Mouse (Mus musculus) lung, embryonic 14.5 days (tissue): ENCODE results near the gene Tspan11. TPM values are rescaled to one million over a fixed set of nuclear protein-coding genes. Genes with fewer than 3 reads are reported as not detected.

Experiments
- ATAC-seq: fragments of 200-750 bp; cut with Nextera tagmentation; 2 replicates; pipeline ENCODE4 v1.8.0; 2017; ENCODE audit warnings: mild to moderate bottlenecking, moderate TSS enrichment, moderate library complexity; ENCODE audit not compliant: insufficient read depth
- DNase-seq: peaks from one replicate; pipeline ENCODE4 v3.0.0-alpha.2; 2015
- H3K27ac ChIP-seq: fragments of 300-500 bp; sonication (generic); 2 replicates; pipeline ENCODE4 v1.5.1; 2014; ENCODE audit warnings: low read depth, mild to moderate bottlenecking, moderate library complexity
- H3K27me3 ChIP-seq: fragments of 300-500 bp; sonication (generic); 2 replicates; pipeline ENCODE4 v1.6.1; 2014; ENCODE audit warnings: low read length, control low read depth; ENCODE audit not compliant: insufficient read depth
- H3K36me3 ChIP-seq: fragments of 300-500 bp; sonication (generic); 2 replicates; pipeline ENCODE4 v1.6.1; 2014; ENCODE audit warnings: control low read depth; ENCODE audit not compliant: insufficient read depth
- H3K4me1 ChIP-seq: fragments of 300-500 bp; sonication (generic); 2 replicates; pipeline ENCODE4 v1.6.1; 2014; ENCODE audit warnings: antibody characterized with exemption, control low read depth; ENCODE audit not compliant: insufficient read depth
- H3K4me2 ChIP-seq: fragments of 300-500 bp; sonication (generic); 2 replicates; pipeline ENCODE4 v1.6.1; 2014; ENCODE audit warnings: mild to moderate bottlenecking
- H3K4me3 ChIP-seq: fragments of 300-500 bp; sonication (generic); 2 replicates; pipeline ENCODE4 v1.5.1; 2014; ENCODE audit warnings: low read depth, low read length
- H3K9ac ChIP-seq: fragments of 300-500 bp; sonication (generic); 2 replicates; pipeline ENCODE4 v1.6.1; 2014
- H3K9me3 ChIP-seq: fragments of 300-500 bp; sonication (generic); 2 replicates; pipeline ENCODE4 v1.6.1; 2016; ENCODE audit warnings: low read depth, low read length, control low read depth
- CTCF ChIP-seq: IDR thresholded peaks from 2 replicates; pipeline ENCODE4 v1.5.1; 2016; ENCODE audit warnings: antibody characterized with exemption, low read depth
- WGBS: fragments of 180-500 bp; shearing (Covaris S2); extraction: QIAGEN DNeasy Blood & Tissue Kit; methylation state at CpG from one replicate; pipeline ENCODE4 v1.1.7; 2014; 5-methylcytosine and 5-hydroxymethylcytosine counted together
- polyA plus RNA-seq: library from polyadenylated mRNA; unstranded; fragments of >200 nt; fragmentation: Nextera tagmentation; extraction: Ambion mirVana; gene quantifications from 2 replicates; pipeline ENCODE4 v1.2.1, GENCODE M21; 2014

The Tspan11 gene
- polyA plus RNA-seq, 1 experiment from 2014 or later, result 22.5 TPM

DNA sequence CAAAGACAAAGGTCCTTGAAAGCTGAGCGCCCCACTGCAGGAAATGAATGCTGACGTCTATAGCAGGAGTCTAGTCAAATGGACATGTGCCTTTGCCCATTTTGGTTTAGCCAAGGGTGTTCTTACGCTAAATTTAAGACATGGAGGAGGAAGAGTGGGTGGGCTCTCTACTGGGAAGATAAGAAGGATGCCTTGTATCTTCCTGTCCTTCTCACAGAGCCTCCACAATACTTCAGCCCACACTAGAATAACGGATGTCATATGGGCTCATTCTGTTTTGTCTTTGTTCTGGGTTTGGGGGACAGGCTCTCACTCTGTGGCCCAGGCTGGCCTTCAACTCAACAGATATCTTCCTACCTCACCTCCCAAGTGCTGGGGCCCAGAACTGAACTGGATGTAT, 35.8 kb upstream of the Tspan11 start:
- H3K9me3 ChIP-seq, result no peaks in the 10 kb centered on the region
- DNase-seq (no peak), ATAC-seq (no peak)
- 0 out of 2 replicates have a peak, but pooled peaks cover 3% of the 10 kb centered on the region for H3K4me1 ChIP-seq
- H3K4me2 ChIP-seq, result no peak overlapping the region
- no peaks in the 10 kb centered on the region for H3K36me3 ChIP-seq
- H3K9ac ChIP-seq, result no peak overlapping the region
- WGBS, result 82% methylated on average over 4 of the region's 4 CpGs
- TF ChIP-seq CTCF, result no peak
- no peak overlapping the region for H3K27ac ChIP-seq
- H3K4me3 ChIP-seq, result no peak overlapping the region
- H3K27me3 ChIP-seq, result no peaks in the 10 kb centered on the region

GRCm38 (mm10) chr6:127853241-127853640, 34.1 kb upstream of the Tspan11 start:
- Histone ChIP-seq H3K27ac (no peak overlapping the region), H3K4me3 (no peak overlapping the region), H3K27me3 (no peaks in the 10 kb centered on the region), H3K36me3 (no peaks in the 10 kb centered on the region), H3K4me1 (0 out of 2 replicates have a peak, but pooled peaks cover 3% of the 10 kb centered on the region), H3K9ac (no peak overlapping the region), H3K9me3 (no peaks in the 10 kb centered on the region), H3K4me2 (peak overlapping the region; percentile 40)
- WGBS, result 76% methylated on average over 7 of the region's 7 CpGs
- ATAC-seq, result no peak
- no peak for DNase-seq
- TF ChIP-seq CTCF, result no peak

- Histone ChIP-seq H3K36me3 (no peaks in the 10 kb centered on the region), H3K27me3 (no peaks in the 10 kb centered on the region), H3K9me3 (no peaks in the 10 kb centered on the region), H3K4me2 (peak overlapping the region; percentile 40), H3K4me1 (0 out of 2 replicates have a peak, but pooled peaks cover 3% of the 10 kb centered on the region), H3K27ac (no peak overlapping the region), H3K4me3 (no peak overlapping the region), H3K9ac (no peak overlapping the region)
- DNase-seq (peak; percentile 52), ATAC-seq (peak; percentile 70)
- WGBS, result 12% methylated on average over 16 of the region's 16 CpGs
- no peak for TF ChIP-seq CTCF
Observed at GRCm38 (mm10) chr6:127853771-127854687, 33.4 kb upstream of the Tspan11 start.

DNA sequence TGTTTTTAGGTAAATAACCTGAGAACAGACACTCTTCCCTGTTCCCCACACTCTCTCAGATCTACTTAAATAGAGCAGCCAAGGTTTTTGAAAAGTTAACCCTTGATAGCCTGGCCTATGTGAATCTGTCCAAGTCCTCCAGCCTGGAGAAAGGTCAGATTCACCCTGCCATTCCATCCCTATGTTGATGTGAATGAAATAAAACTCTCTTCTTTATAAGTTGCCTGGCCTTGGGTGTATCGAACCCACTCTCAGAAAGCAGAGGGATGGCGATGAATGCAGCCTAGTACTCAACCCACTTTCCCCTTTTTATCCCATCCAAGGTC, 32.7 kb upstream of the Tspan11 start:
- no peak for ATAC-seq

GRCm38 (mm10) chr6:127855711-127856295, 31.6 kb upstream of the Tspan11 start:
- Histone ChIP-seq H3K4me2 (no peak overlapping the region), H3K4me3 (no peak overlapping the region), H3K9ac (no peak overlapping the region), H3K9me3 (no peaks in the 10 kb centered on the region), H3K27me3 (no peaks in the 10 kb centered on the region), H3K4me1 (0 out of 2 replicates have a peak, but pooled peaks cover 3% of the 10 kb centered on the region), H3K27ac (no peak overlapping the region), H3K36me3 (no peaks in the 10 kb centered on the region)
- no peak for TF ChIP-seq CTCF
- DNase-seq (no peak), ATAC-seq (no peak)
- WGBS, result 64% methylated on average over 9 of the region's 9 CpGs

More for the DNA sequence above, 32.7 kb upstream of the Tspan11 start:
- no peak for DNase-seq
- no peaks in the 10 kb centered on the region for H3K36me3 ChIP-seq
- no peak overlapping the region for H3K4me3 ChIP-seq
- no peak overlapping the region for H3K9ac ChIP-seq
- TF ChIP-seq CTCF, result no peak
- H3K27me3 ChIP-seq, result no peaks in the 10 kb centered on the region
- no peak overlapping the region for H3K27ac ChIP-seq
- H3K4me2 ChIP-seq, result peak overlapping the region; percentile 40; the same call in 1 of the 2 replicates
- H3K9me3 ChIP-seq, result no peaks in the 10 kb centered on the region
- 85% methylated on average over 2 of the region's 2 CpGs for whole genome bisulfite sequencing
- H3K4me1 ChIP-seq, result 0 out of 2 replicates have a peak, but pooled peaks cover 3% of the 10 kb centered on the region

DNA sequence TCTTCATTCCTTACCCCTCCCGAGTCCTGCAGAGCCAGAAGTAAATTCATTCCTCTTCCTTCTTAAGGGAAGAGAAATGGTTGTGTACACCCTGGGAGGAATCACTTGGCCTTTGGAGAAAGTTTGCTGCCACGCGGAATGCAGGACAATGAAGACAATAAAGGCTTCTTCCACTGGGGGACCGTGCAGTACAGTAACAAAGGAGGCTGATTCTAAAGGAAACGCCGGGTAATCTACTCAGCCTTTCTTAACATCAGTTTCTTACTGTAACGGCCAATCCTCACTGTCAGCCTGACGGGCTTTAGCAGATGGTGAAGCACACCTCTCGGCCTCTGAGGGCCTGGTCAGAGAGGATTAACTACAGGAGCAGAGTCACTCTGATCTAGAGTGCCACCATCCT, 25.4 kb upstream of the Tspan11 start:
- 67% methylated on average over 9 of the region's 9 CpGs for WGBS
- ATAC-seq, result no peak
- H3K27me3 ChIP-seq, result no peaks in the 10 kb centered on the region
- no peaks in the 10 kb centered on the region for H3K9me3 ChIP-seq
- H3K4me1 ChIP-seq, result no peaks in the 10 kb centered on the region
- TF ChIP-seq CTCF, result no peak
- H3K36me3 ChIP-seq, result no peaks in the 10 kb centered on the region
- no peak overlapping the region for H3K4me2 ChIP-seq
- H3K27ac ChIP-seq, result no peak overlapping the region
- no peak overlapping the region for H3K4me3 ChIP-seq
- H3K9ac ChIP-seq, result no peak overlapping the region
- no peak for DNase-seq

DNA sequence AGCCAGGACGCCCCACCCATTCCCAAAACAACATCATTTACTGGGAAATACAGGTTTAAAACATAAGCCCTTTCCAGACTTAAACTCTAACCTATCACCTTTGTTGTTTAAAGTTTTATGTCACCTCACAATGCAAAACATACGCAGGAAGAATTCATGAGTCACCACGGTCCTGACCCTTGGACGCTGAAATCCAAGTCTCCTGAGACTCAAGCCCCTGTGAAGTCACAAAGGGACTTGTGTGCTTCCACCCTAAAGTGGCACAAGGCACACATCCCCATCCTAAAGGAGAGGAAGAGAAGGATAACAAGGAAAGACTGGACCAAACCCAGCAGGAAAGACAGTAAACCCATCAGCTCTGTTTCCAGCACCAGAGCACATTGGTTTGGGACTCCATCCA, 22.0 kb upstream of the Tspan11 start:
- no peaks in the 10 kb centered on the region for H3K9me3 ChIP-seq
- no peak overlapping the region for H3K4me2 ChIP-seq
- no peak for TF ChIP-seq CTCF
- no peak overlapping the region for H3K9ac ChIP-seq
- 62% methylated on average over 4 of the region's 4 CpGs for WGBS
- H3K27me3 ChIP-seq, result no peaks in the 10 kb centered on the region
- no peaks in the 10 kb centered on the region for H3K36me3 ChIP-seq
- H3K4me1 ChIP-seq, result no peaks in the 10 kb centered on the region
- no peak for DNase-seq
- no peak overlapping the region for H3K27ac ChIP-seq
- H3K4me3 ChIP-seq, result no peak overlapping the region
- no peak for ATAC-seq
